Mouse (Mus musculus) macrophage (primary cell): ENCODE results near the gene Leng8. TPM values are rescaled to one million over a fixed set of nuclear protein-coding genes. Genes with fewer than 3 reads are reported as not detected.
"Not testable (repeated sequence)": the region's sequence is repeated elsewhere in the genome, so short reads cannot be mapped to it uniquely, and the experiment has no call there.

Experiments
- H3K27ac ChIP-seq: fragments of 350-480 bp; formaldehyde crosslinking; 2 replicates; pipeline ENCODE4 v1.9.0; 2021
- H3K36me3 ChIP-seq: fragments of 350-480 bp; formaldehyde crosslinking; 2 replicates; pipeline ENCODE4 v1.9.0; 2021; ENCODE audit errors: inconsistent target
- H3K4me3 ChIP-seq: fragments of 350-480 bp; formaldehyde crosslinking; 2 replicates; pipeline ENCODE4 v1.9.0; 2021; ENCODE audit errors: inconsistent target
- H3K79me2 ChIP-seq: fragments of 350-480 bp; formaldehyde crosslinking; 2 replicates; pipeline ENCODE4 v1.9.0; 2021; ENCODE audit errors: inconsistent target
- WGBS: methylation state at CpG from one replicate; pipeline ENCODE4 v1.1.7; 2026; ENCODE audit warnings: inconsistent platforms; ENCODE audit not compliant: missing documents; 5-methylcytosine and 5-hydroxymethylcytosine counted together
- polyA plus RNA-seq: library from polyadenylated mRNA; stranded (reverse); fragments of 250-400 nt; gene quantifications from 3 replicates; pipeline ENCODE4 v1.2.4, GENCODE M21; 2018; ENCODE audit warnings: inconsistent platforms

The Leng8 gene
- polyA plus RNA-seq, 1 experiment from 2014 or later, result 21.9 TPM

DNA sequence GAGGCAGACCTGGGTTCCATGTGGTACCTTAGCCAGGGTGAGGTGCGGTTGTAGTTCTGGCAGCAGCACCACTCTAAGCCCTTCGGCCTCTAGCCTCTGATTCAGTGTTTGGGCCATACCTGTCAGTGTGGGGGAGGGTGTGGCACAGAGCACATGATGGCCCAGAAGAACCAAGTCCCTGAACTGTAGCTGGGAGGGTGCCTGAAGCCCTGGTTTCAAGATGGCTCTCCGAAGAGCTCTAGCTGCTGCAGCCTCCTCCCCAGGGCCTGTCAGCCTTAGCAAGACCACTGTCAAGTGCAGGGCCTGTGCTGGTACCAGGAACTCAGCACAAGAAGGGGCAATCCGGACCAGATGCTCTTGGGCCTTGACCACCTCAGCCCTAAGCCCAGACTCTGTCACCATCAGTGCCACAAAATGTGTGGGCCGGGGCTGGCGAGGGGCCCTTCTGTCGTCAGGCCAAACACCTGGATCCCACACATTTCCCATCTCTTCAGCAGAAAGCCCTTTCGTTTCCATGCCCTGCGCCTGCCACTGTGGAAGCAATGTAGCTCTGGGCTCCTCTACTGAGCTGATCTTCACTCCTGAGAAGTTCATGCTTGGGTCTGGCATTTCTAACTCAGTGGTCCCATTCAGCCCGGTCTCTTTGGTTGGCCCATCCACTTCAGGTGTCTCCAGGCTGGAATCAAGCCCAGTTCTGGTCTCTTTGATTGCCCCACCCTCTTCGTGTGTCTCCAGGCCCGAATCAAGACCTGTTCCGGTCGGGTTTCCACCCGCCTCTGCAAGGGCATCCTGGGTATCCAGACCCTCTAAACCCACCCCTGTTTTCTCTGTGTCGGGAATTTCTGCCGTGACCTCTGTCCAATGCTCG is 11.7 kb downstream of the Leng8 start:
- peaks cover 28% of the 10 kb centered on the region; the same call in 1 of the 2 replicates for H3K79me2 ChIP-seq
- H3K4me3 ChIP-seq, result peak overlapping the region; percentile 66
- WGBS, result 37% methylated on average over 18 of the region's 18 CpGs
- H3K36me3 ChIP-seq, result peaks cover 20% of the 10 kb centered on the region
- peak overlapping the region; percentile 90 for H3K27ac ChIP-seq

DNA sequence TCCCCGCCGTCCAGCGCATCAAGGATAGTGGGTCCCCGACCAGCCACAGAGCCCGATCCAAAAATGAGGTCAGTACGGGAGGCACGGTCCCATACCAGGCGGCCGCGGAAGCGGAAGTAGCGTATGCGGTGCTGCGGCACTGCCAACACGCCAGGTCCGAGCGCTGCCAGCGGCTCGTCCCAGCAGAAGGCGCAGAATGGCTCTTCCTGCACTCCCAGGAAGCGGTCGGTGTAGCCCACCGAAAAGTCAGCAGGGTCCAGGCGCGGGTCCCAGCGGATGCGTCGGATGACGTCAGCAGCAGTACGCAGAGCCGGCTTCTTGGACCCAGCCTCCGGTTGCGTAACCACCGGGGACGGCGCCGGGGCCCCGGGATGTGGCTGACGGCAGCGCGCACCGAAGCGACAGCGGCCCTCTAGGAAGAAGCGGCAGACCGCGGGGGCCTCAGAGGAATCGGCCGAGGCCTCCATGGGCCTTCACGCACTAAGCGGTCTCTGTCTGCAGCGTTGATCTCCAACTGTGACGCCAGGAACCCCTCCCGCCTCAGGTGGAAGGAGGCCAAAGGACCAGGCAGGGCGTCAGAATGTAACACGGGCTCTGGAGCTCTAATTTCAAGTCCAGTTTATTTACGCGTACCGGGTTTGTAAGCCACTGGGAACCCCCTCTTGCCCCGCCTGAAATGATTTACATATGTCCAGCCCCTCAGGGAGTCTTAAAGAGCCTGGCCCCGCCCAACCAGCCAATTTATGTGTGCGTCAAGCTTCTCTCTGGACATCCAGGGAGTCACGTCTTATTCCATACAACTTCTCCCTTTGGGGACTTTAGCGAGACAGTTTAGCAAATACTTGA is 12.6 kb downstream of the Leng8 start:
- H3K4me3 ChIP-seq, result peak overlapping the region; percentile 66
- under 1% methylated on average over 64 of the region's 64 CpGs for WGBS
- H3K79me2 ChIP-seq, result peaks cover 28% of the 10 kb centered on the region; the same call in 1 of the 2 replicates
- H3K36me3 ChIP-seq, result peaks cover 11% of the 10 kb centered on the region
- H3K27ac ChIP-seq, result peak overlapping the region; percentile 90

- WGBS, result 3% methylated on average over 14 of the region's 14 CpGs
- Histone ChIP-seq H3K79me2 (peaks cover 28% of the 10 kb centered on the region; the same call in 1 of the 2 replicates), H3K27ac (peak within 1 kb of the TSS; percentile 90), H3K4me3 (peak within 1 kb of the TSS; percentile 66), H3K36me3 (peaks cover 5% of the 10 kb centered on the region)
Measured at GRCm38 (mm10) chr7:4150059-4150541, 13.3 kb downstream of the Leng8 start, which contains the start of gene Leng9. Leng9 (minus strand) TSS chr7:4150374.

- Histone ChIP-seq H3K27ac (no peak overlapping the region), H3K36me3 (no peaks in the 10 kb centered on the region), H3K79me2 (peaks cover 28% of the 10 kb centered on the region; the same call in 1 of the 2 replicates), H3K4me3 (peak overlapping the region; percentile 66)
- WGBS, result 4% methylated on average over 14 of the region's 14 CpGs
Measured at GRCm38 (mm10) chr7:4150811-4151221, 14.0 kb downstream of the Leng8 start.

DNA sequence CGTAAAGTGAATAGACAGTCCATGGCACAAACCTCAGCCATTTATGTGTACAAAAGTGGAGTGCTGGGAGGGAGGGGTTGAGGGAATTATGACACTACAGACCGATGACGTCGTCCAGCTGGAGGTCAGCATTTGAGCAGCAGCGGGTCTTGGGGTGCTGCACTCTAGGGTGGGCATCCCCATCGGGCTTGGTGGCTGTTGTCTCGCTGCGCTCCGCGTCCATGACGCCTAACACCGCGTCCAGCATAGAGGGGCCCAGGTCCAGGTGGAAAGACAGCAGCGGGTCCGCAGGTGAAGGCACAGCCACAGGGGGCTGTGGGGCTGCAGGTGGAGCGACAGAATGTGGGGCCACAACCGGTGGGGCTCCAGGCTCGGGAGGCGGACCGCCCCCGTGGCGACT is 14.4 kb downstream of the Leng8 start:
- H3K4me3 ChIP-seq, result peak overlapping the region; percentile 66; the same call in 1 of the 2 replicates
- H3K27ac ChIP-seq, result no peak overlapping the region
- H3K36me3 ChIP-seq, result no peaks in the 10 kb centered on the region
- H3K79me2 ChIP-seq, result peaks cover 25% of the 10 kb centered on the region; the same call in 1 of the 2 replicates
- WGBS, result 11% methylated on average over 22 of the region's 22 CpGs

- Histone ChIP-seq H3K36me3 (no peaks in the 10 kb centered on the region), H3K4me3 (no peak overlapping the region), H3K79me2 (no peaks in the 10 kb centered on the region), H3K27ac (no peak overlapping the region)
- 88% methylated on average over 5 of the region's 5 CpGs for WGBS
Measured at GRCm38 (mm10) chr7:4154356-4154755, 17.5 kb downstream of the Leng8 start.

- H3K27ac ChIP-seq, result no peak overlapping the region
- no peak overlapping the region for H3K4me3 ChIP-seq
- no peaks in the 10 kb centered on the region for H3K36me3 ChIP-seq
- WGBS, result 80% methylated on average over 4 of the region's 4 CpGs
- no peaks in the 10 kb centered on the region for H3K79me2 ChIP-seq
Measured at GRCm38 (mm10) chr7:4154976-4155375, 18.1 kb downstream of the Leng8 start.

DNA sequence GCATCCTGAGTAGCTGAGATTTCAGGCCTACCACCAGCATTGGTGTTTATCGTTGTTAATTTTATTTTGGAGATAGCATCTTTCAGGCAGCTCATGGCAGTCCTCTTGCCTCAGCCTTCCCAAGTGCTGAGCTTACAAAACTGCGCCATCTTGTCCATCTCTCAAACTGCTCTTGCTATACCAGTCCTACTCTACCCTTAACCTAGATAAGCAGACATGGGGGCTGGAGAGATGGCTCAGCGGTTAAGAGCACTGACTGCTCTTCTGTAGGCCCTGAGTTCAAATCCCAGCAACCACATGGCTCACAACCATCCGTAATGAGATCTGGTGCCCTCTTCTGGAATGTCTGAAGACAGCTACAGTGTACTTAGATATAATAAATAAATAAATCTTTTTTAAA is 24.8 kb downstream of the Leng8 start:
- not testable (repeated sequence) for H3K79me2 ChIP-seq, H3K4me3 ChIP-seq, H3K36me3 ChIP-seq, H3K27ac ChIP-seq
- WGBS, result 95% methylated on average over 4 of the region's 4 CpGs

- WGBS, result 16% methylated on average over 10 of the region's 11 CpGs
- Histone ChIP-seq H3K36me3 (no peaks in the 10 kb centered on the region), H3K79me2 (no peaks in the 10 kb centered on the region), H3K27ac (no peak overlapping the region), H3K4me3 (no peak overlapping the region)
Measured at GRCm38 (mm10) chr7:4163571-4164072, 26.8 kb downstream of the Leng8 start.

DNA sequence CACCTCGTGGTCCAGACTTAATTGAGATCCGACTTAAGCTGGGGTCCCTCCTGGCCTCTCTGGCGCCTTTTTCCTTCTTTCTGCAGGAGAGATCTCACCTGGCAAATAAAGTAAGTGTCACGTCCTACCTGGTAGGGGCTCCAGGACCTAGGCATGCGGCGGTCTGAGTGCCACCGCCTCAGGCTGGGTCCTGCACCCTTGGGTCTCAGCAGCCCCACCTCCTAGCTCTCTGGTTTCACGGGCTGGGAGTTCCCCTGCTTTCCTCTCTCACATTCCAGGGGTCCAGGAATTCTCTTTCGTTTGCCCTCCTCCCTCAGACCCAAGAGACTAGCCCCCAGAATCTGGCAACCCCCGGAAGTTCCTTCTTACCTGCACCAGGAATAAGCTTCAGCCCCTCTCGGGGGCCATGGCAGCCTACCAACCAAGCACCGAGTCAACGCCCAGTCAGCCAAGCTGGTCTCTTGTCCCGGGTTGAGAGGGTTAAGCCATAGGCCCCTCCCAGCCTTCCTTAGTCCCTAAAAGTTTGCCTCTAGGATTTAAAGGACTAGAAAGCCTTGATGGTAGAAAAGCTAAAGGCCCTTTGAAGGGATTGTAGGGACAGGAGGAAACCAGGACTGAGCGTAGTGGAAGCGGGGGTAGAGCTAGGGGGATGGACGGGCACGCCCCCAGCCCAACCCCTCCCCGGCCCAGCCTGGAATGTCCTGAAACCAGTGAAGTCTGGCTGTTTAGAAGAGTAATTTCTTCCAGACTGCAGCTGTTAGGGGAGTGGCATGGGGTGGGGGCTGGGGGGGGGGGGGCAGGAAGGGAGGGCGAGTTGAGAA is 27.5 kb downstream of the Leng8 start, which contains the start of gene Cdc42ep5:
Gene Cdc42ep5 (minus strand): TSS at position 771 of the 821 bp plus-strand sequence.
- WGBS, result 7% methylated on average over 18 of the region's 20 CpGs
- H3K36me3 ChIP-seq, result no peaks in the 10 kb centered on the region
- no peaks in the 10 kb centered on the region for H3K79me2 ChIP-seq
- no peak within 1 kb of the TSS for H3K4me3 ChIP-seq
- H3K27ac ChIP-seq, result no peak within 1 kb of the TSS

GRCm38 (mm10) chr7:4165286-4165685 is 28.4 kb downstream of the Leng8 start:
- WGBS, result 33% methylated on average over 3 of the region's 3 CpGs
- Histone ChIP-seq H3K4me3 (no peak overlapping the region), H3K79me2 (no peaks in the 10 kb centered on the region), H3K36me3 (no peaks in the 10 kb centered on the region), H3K27ac (no peak overlapping the region)

DNA sequence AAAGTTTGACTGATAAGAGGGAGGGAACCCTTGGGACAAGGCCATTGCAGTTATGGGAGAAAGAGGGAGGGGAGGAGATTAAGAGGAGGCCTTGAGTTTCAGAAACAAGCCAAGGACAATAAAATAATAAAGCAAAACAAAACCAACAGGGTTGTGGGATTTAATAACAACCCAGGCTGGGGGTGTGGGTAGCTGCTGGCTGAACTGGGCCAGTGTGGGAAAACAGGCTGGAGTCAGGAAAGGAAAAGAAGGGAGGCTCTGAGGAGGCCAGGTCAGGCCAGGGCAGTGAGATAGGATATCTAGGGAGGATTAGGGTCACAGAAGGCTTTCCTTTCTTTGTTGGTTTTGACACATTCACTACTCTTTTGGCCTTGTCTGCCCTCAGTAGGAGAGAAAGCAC is 30.3 kb downstream of the Leng8 start:
- Histone ChIP-seq H3K27ac (no peak overlapping the region), H3K36me3 (no peaks in the 10 kb centered on the region), H3K79me2 (no peaks in the 10 kb centered on the region), H3K4me3 (no peak overlapping the region)

DNA sequence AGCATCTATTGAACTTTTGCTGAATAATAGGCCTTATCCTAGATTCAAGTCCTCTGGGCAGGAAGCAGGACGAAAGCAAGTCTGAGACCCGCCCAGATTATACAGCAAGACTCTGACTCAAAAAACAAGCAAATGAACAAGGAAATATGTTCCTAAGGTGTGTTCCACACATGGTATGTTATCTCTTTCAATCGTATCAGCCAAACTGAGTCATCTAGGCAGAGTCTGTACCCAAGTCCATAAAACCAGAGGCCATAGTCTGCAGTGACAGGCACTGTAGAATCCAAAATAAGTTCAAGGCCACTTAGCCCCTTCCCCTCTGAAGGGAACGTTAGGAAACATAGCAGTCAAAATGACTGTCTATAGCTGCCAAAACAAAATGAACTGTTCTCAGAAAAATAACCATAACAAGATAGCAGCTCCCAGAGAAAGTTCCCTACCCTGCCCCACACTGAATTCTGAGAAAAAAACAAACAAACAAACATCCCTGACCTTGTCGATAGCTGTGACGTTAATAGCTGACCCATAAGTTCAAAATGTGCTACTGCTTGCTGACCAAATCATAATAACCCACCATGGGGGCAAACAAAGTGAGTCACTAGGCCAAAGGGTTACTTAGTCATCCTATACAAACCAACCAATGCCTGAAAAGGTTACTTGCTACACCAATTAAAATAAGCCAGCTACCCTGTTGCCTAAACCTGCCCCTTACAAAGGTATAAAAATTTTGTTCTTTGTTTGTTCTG is 33.5 kb downstream of the Leng8 start:
- no peaks in the 10 kb centered on the region for H3K79me2 ChIP-seq
- H3K27ac ChIP-seq, result no peak overlapping the region
- H3K36me3 ChIP-seq, result no peaks in the 10 kb centered on the region
- 76% methylated on average over 6 of the region's 6 CpGs for WGBS
- H3K4me3 ChIP-seq, result no peak overlapping the region
